Mouse (Mus musculus) cerebellum, adult 11-12 months (tissue): ENCODE measurements around the gene Eif4g2.

Source experiments
- DNase-seq: peaks from one replicate; pipeline ENCODE4 v3.0.0; 2022

Gene Eif4g2

DNA sequence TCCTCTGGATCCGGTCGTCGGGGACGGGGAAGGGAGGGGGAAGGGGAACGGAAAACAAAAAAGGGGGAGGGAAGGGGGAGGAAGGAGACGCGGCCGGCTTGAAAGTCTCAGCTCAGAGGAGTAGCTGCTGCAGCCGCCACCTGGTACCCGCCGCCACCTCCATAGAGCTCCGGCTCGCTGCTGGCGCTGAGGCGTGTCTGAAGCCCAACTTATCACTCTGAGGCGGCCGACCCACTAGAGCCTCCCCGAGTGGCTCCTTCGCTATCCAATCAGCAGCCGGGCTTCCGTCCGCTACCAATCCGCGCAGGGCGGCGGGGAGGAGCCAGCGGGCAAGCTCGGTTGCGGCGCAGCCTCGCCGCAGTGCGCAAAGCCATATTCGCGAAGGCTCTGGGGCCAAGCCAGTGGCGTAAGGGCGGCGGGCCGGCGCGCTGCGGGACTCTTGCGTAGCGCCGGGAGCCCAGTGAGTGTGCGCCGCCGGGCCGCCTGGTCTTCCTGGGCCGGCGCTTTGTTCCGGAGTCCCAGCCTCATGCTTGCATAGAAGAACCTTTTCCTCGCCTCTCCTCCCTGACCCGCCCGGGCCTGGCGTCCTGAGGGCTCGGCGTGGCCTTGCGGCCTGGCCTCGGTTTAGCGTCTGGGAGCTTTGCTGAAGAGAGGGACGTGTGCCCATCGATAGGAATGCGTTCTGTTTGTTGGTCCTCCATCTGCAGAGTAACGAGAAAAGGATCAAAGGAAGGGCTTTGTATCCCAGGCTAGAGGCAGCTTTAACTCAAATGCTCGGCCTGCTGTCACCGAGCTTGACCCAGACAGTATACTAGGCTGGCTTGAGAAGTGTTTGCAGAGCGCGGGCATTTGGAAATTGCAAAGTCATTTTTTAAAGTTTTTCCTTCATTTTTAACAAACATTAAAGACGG is at the start of gene Eif4g2:
Eif4g2 (minus strand) TSS at position 209 of the 911 bp plus-strand sequence.
- peak; percentile 99 for DNase-seq

DNA sequence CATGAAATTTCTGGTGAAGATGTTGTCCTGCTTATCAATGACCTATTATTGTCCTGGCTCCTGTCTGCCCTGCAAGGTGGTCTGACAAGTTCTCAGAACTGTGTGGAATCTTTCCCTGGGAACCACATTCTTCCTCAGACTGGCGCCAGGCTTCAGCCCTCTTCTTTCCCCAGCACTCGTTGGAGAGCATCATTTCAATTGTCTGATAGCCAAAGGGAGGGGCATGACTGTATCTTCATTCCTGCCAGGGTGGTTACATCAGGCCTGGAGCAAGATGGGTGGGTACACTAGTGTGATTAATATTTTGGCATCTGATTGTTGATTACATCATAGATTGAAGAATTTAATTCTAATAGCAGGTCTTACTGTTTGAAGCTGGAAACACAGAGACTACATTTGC is 49.8 kb upstream of the Eif4g2 start:
- no peak for DNase-seq

DNA sequence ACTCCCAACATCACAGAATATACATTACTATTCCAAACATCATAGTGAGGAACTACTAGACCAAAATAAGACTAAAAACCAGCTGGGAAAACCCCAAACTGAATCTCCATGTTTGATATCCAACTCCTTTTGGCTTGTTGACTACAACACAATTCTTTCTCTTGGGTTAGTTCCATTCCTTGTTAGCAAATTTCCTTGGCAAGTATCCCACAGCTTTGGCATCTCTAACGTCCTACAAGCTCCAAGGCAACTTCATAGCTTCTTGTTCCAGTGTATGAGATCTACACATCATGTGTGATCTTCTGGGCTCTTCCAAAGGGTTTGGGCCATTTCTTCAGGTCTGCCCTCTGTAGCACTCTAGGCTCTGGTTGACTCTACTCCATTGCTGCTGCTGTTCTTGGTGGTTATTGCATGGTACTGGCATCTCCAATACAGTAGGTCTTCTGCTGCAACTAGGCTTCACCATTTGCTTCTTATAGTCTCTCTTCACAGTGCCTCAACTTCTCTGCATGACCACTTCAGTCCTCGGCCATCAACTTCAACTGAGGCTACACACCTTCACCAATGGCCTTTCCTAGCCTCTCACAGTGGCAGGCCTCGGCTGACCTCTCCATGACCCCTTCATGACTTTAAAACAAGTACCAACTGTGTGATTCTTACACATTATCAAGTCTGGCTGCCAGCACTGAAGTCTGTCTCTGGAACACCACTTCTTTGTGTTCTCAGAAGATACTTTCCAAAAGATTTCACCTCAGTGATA is 44.0 kb upstream of the Eif4g2 start:
- DNase-seq, result no peak

DNA sequence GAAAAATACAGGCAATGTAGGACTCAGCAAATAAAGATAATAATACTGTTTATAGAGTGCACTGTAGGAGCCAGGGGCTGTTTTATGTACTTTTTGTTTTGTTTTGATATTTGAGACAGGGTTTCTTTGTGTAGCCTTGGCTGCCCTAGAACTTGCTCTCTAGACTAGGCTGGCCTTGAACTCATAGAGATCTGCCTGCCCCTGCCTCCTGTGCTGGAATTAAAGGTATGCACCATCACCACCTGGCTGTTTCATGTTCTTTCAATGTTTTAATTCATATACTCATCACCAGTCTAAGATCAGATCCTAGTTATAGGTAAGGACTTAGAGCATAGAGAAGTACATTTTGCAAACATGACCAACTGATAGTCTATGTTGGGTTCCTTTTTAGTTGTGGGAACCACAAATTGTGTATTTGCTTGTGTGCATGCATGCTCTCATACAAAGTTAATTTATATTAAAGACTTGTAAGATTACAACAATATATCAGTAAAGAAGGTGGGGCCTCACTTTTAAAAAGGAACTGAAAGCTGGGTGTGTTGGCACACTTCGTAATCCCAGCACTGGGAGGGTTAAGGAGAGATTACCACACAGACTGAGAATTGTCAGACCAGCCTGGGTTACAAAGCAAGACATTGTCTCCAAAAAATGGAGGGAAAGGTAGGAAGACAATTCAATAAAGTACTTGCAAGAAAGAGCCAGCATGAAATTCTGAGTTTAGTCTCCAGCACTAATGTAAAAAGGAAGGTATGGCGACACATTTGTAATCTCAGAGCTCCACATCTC is 41.1 kb upstream of the Eif4g2 start:
- DNase-seq, result peak; percentile 6

DNA sequence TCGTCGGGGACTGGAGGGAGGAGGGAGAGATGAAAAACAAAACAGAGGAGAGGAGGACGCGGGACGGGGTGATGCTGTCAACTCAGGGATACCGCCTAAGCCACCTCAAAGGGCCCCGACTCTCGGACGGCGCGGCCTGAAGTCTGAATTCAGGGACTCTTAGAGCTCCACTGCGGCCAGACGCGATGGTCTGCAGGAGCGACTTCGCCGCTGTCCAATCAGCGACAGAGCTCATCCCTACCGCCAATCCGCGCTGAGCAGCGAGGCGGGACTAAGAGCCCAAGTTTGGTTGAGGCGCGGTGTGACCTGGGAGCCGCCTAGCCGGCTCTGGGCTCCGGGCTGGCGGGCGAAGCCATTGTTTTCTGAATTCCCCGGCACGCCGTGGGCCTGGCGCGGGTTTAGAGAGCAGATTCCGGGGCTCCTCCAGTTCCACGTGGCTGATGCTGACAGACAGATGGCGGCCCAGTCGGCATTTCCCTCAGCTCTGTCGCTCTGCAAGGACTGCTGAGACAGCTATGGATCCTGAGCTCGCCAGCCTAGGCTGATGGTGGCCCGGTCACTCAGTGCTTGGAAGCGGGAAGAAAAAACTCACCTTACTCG is 39.8 kb upstream of the Eif4g2 start:
- DNase-seq, result peak; percentile 98

DNA sequence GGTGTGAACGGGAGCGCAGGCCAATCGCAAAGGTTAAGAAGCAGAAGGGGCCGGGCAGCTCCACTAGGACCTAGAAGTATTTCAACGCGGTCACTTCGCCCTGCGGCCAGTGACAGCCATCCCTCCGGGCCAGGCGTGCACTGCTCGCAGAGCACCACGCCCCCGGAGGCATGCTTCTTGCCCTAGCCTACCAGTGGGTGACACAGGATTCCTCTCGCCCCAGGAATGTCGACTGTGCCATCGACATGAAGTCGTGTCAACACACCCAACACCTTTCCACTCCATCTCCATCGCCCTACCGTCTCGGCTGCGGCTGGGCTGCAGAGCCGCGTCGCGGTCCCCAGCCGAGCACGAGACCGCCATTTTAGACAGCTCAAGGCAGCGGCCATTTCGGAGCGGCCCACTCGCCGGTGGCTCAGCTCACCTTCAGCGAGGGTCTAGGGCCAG is 39.3 kb upstream of the Eif4g2 start:
- peak; percentile 78 for DNase-seq

DNA sequence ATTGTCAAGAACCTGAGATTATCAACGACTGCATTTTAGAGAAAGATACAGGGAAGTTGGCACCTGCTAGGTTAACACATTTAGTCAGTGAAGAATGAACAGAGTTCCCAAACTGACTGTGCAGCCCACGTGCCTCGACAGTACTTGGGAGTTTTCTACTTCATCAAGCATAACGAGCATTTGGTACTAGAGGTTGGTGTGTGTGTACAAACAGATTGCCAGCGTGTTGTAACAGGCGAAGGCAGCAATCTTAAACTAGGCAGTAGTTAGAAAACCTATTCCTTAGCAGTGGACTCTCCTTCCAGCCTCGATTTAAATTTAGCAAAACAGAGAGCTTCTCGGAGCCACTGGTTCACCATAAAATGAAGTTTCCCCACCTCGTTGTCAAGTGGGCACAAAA is 38.7 kb upstream of the Eif4g2 start:
- peak; percentile 12 for DNase-seq

DNA sequence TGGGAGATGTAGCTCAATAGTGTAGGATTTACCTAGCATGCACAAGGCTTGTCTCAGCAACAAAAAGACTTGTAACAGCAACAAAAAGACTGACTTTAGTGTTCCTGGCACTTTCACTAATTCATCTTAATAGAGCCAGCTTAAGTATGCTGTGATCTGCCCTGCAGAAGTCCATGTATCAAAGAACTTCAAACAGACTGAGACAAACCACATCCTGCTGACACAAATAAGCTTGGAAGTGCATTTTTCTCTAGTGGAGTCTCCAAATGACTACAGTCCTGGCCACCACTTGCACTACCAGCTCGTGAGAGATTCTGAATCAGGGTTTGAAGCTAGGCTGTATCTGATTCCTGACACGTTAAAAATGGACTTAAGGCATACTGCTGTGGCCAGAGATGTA is 26.7 kb upstream of the Eif4g2 start:
- no peak for DNase-seq

GRCm38 (mm10) chr7:111109161-111109560 is 26.3 kb upstream of the Eif4g2 start:
- no peak for DNase-seq

DNA sequence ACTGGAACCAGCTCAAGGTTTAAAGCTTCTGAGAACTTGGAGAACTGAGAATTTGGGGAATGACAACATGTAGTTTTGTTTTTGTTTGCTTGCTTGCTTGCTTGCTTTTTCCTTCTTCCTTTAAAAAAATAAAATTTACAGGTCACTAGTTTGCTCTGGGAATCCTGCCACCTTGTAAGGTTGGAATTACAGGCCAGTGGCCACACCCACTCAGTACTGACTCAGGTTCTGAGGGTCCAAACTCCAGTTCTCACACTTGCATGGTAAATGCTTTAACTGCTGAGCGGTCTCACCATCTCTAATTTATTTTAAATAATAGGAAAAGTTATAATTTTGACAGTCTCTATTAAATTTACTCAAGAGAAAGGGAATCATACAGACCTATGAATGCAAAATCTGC is 15.4 kb upstream of the Eif4g2 start:
- DNase-seq, result no peak

DNA sequence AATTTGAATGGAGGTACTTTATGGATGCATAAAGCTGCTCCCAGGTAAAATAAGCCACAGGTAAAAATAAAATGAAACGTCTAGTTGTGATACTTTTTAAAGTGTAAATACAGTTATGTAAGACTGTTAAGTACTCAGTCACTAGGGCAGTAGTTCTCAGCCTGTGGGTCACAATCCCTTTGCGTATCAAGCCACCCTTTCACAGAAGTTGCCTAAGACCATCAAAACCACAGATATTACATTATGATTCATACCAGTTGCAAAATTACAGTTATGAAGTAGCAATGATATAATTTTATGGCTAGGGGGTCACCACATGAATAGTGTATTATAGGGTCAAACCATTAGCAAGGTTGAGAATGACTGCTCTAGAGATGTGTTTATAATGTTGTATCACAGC is 12.3 kb upstream of the Eif4g2 start:
- DNase-seq, result no peak

DNA sequence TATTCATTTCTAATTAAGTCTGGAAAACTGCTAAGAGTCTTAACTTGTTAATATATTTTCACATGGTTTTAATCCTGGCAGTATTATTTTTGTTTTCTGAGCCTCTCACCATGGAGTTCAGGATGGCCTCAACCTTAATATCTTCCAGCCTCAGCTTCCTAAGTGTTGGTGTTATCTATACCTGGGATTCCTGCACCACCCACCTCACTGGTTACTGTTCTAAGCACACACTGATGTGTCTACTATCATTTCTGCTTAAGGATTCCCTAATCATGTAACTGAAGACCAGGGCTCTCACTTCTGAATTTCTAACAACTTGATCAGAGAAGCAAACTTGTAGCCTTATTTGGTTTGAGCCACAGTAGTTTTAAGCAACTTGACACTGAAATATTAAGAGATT is 2.3 kb upstream of the Eif4g2 start:
- DNase-seq, result no peak

- DNase-seq, result no peak
Measured at GRCm38 (mm10) chr7:111084443-111084842, 1.6 kb upstream of the Eif4g2 start.

DNA sequence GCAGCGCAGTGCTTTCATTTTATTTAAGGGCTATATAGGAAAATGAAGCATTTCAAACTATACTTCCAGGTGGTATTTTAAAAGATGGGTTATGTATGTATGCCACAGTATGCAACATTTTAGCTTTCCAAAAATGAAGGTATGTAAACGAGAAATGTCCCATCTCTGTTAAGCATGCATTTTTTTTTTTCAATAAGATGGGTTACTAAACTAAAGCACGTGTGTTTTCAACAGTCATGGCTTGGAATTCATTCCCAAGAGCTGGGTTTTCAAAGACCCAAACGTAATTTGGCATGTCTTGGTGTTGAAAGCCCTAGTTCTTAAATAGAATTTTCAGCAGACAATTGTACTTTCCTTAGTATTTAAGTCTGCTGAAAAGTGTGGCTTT is 897 bp upstream of the Eif4g2 start:
- no peak for DNase-seq

- peak; percentile 87 for DNase-seq
Measured at GRCm38 (mm10) chr7:111082043-111082821, 598 bp downstream of the Eif4g2 start.

- no peak for DNase-seq
Measured at GRCm38 (mm10) chr7:111080876-111081275, 2.0 kb downstream of the Eif4g2 start.

- no peak for DNase-seq
Measured at GRCm38 (mm10) chr7:111080026-111080425, 2.8 kb downstream of the Eif4g2 start.

GRCm38 (mm10) chr7:111078271-111078670 is 4.6 kb downstream of the Eif4g2 start:
- no peak for DNase-seq

GRCm38 (mm10) chr7:111075288-111075687 is 7.5 kb downstream of the Eif4g2 start:
- DNase-seq, result no peak

- no peak for DNase-seq
Measured at GRCm38 (mm10) chr7:111072410-111072809, 10.4 kb downstream of the Eif4g2 start.

DNA sequence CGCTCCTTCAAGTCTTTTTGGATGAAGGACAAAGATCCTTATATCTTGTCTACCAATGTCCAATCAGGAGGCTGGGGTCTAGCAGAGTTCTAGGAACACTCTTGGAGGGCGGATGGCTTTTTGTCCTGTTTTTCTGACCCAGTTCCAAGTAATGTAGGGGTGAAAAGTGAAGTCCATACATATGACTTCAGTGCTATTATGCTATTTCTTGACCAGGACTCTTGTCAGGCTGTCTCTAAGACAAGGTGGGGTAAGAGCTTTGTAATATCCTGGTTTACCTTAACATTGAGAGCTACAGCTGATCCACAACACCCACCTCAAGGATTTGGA is 12.7 kb downstream of the Eif4g2 start:
- DNase-seq, result no peak
